ENCODE assay signal across 18 mouse cellular contexts in the genomic region with DNA sequence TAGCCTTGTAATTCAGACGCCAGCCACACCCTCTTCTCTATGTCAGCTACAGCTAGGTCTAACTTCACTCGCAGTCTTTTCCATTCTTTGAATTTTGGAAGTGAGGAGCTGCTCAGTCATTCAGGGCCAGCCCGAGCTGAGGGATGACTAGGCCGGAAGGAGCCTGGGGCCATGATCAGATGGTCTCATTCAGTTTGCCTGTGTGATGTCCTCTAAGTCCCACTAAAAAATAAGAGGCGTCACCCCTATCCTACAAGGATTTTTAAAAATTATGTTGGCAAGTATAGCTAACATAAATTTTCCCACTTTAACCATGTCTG. TPM values are rescaled to one million over a fixed set of nuclear protein-coding genes. Genes with fewer than 3 reads are reported as not detected.
DNase-seq lines count a peak whose midpoint lies in the region; ATAC-seq and TF ChIP-seq lines count a peak whose summit lies in the region.
"Had no signal": no experiment of that assay in that cellular context is flagged by ENCODE, and none has a peak within 500 bp of the region (broad histone marks: within the 10 kb centered on the region; RNA-seq: fewer than 3 reads in every experiment).

No protein-coding gene starts in this region.

- H3K9ac ChIP-seq in forebrain, embryonic 16.5 days (replicated peaks; ENCODE audit: low read depth, low read length): peak overlapping the region; percentile 4; the same call in 1 of the 2 replicates
- H3K9ac ChIP-seq in hindbrain, postnatal 0 days (replicated peaks; ENCODE audit: low read length): peak overlapping the region; percentile 21; the same call in 1 of the 2 replicates
- H3K9ac ChIP-seq in neural tube, embryonic 12.5 days: no peak overlapping the region

- H3K27ac ChIP-seq in forebrain, embryonic 16.5 days (ENCODE audit: low read length): peak overlapping the region; percentile 91
- H3K27ac ChIP-seq in hindbrain, postnatal 0 days: peak overlapping the region; percentile 81
- peak overlapping the region; percentile 57 for H3K27ac ChIP-seq in neural tube, embryonic 12.5 days
- H3K27ac ChIP-seq: stomach, postnatal 0 days had no signal

- H3K4me1 ChIP-seq in forebrain, embryonic 16.5 days (replicated peaks; ENCODE audit: control insufficient read depth, insufficient read depth, low read length): peaks cover 51% of the 10 kb centered on the region
- H3K4me1 ChIP-seq in hindbrain, postnatal 0 days (ENCODE audit: insufficient read depth, low read length): peaks cover 18% of the 10 kb centered on the region
- H3K4me1 ChIP-seq in neural tube, embryonic 12.5 days: peaks cover 45% of the 10 kb centered on the region
- H3K4me1 ChIP-seq: megakaryocyte, embryonic 14.5 days had no signal

- no peaks in the 10 kb centered on the region for H3K9me3 ChIP-seq in forebrain, embryonic 16.5 days (ENCODE audit: control insufficient read depth, low read length)
- H3K9me3 ChIP-seq in hindbrain, postnatal 0 days (ENCODE audit: low read length): no peaks in the 10 kb centered on the region
- no peaks in the 10 kb centered on the region for H3K9me3 ChIP-seq in neural tube, embryonic 12.5 days

- 43% methylated on average over 5 of the region's 5 CpGs for WGBS in forebrain, embryonic 16.5 days
- WGBS in hindbrain, postnatal 0 days: 23% methylated on average over 5 of the region's 5 CpGs
- 46% methylated on average over 5 of the region's 5 CpGs for WGBS in neural tube, embryonic 12.5 days

- TF ChIP-seq CTCF in hindbrain, postnatal 0 days (IDR thresholded peaks at IDR 0.05; ENCODE audit: low read depth): no peak

- peak overlapping the region; percentile 34; the same call in 1 of the 2 replicates for H3K4me2 ChIP-seq in forebrain, embryonic 16.5 days (ENCODE audit: low read length)
- no peak overlapping the region for H3K4me2 ChIP-seq in hindbrain, postnatal 0 days (ENCODE audit: low read depth, low read length)
- peak overlapping the region; percentile 35 for H3K4me2 ChIP-seq in neural tube, embryonic 12.5 days (replicated peaks)
- H3K4me2 ChIP-seq: liver, embryonic 11.5 days had no signal

- H3K4me3 ChIP-seq in forebrain, embryonic 16.5 days (replicated peaks; ENCODE audit: low read length): no peak overlapping the region
- no peak overlapping the region for H3K4me3 ChIP-seq in hindbrain, postnatal 0 days (ENCODE audit: low read length)
- H3K4me3 ChIP-seq in neural tube, embryonic 12.5 days: no peak overlapping the region
- H3K4me3 ChIP-seq: megakaryocyte, embryonic 14.5 days had no signal

- H3K27me3 ChIP-seq in forebrain, embryonic 16.5 days (replicated peaks; ENCODE audit: control insufficient read depth, insufficient read depth, low read length): no peaks in the 10 kb centered on the region
- no peaks in the 10 kb centered on the region for H3K27me3 ChIP-seq in hindbrain, postnatal 0 days (ENCODE audit: insufficient read depth, low read length)
- H3K27me3 ChIP-seq in neural tube, embryonic 12.5 days (replicated peaks): no peaks in the 10 kb centered on the region

- no peak for ATAC-seq in forebrain, embryonic 16.5 days
- ATAC-seq in hindbrain, postnatal 0 days: peak; percentile 45; the same call in 1 of the 2 replicates
- ATAC-seq in neural tube, embryonic 12.5 days (ENCODE audit: low FRiP score, low read depth): peak; percentile 59
- no peak for ATAC-seq in monocyte, adult 5-6 weeks (replicated peaks; ENCODE audit: insufficient number of reproducible peaks, low FRiP score, low TSS enrichment, poor library complexity, severe bottlenecking)
- ATAC-seq in granulocyte monocyte progenitor cell, adult 5-6 weeks (replicated peaks; ENCODE audit: poor library complexity, severe bottlenecking): no peak
- ATAC-seq: intestine, embryonic 16.5 days had no signal

- DNase-seq in embryo, embryonic 11 days: peak; percentile 17
- no peak for DNase-seq in embryo, embryonic 10 days (ENCODE audit: low spot score)
- DNase-seq in hindbrain, postnatal 0 days (ENCODE audit: low spot score): no peak
- DNase-seq in gastrocnemius, adult 8-10 months (ENCODE audit: low spot score in 2 of 2): no peak
- DNase-seq: cerebellum, adult 9-11 months; gastrocnemius, postnatal 14 days; kidney, postnatal 10 days; lung, postnatal 10 days; thymus, postnatal 25 days had no signal

- H3K36me3 ChIP-seq in forebrain, embryonic 16.5 days (ENCODE audit: control insufficient read depth, insufficient read depth): no peaks in the 10 kb centered on the region; the same call in 1 of the 2 replicates
- no peaks in the 10 kb centered on the region for H3K36me3 ChIP-seq in hindbrain, postnatal 0 days (ENCODE audit: insufficient read depth, low read length)
- peaks cover 10% of the 10 kb centered on the region; the same call in 1 of the 2 replicates for H3K36me3 ChIP-seq in neural tube, embryonic 12.5 days

RNA-seq across cellular contexts. Expression of a gene that starts 51.0 kb away (rescaled TPM):
- 98.6 and 118 TPM in 2 replicates for polyA plus RNA-seq in forebrain, embryonic 16.5 days (2015; fragmentation: Nextera tagmentation; extraction: Ambion mirVana)
- 51.7 and 55.8 TPM in 2 replicates for total RNA-seq in hindbrain, postnatal 0 days (2014; rRNA removed)
- 134 and 137 TPM in 2 replicates for polyA plus RNA-seq in hindbrain, postnatal 0 days (2015; fragmentation: Nextera tagmentation; extraction: Ambion mirVana)
- 79.8 and 80.1 TPM in 2 replicates for polyA plus RNA-seq in neural tube, embryonic 12.5 days (2016; fragmentation: Nextera tagmentation; extraction: Ambion mirVana)
- 100 to 1,000 TPM in 1 of 4 experiments, 10 to 100 TPM in 3; 88.7 to 101 (median 92.6) TPM for total RNA-seq in gastrocnemius, adult 8-10 months (2022)
- 5.0 TPM in 1 of 3 replicates, not detected in the others for total RNA-seq in monocyte, adult 5-6 weeks (2017)
- total RNA-seq in granulocyte monocyte progenitor cell, adult 5-6 weeks (2014; fragmentation: Nextera tagmentation): not detected in 2 replicates
- not detected in 2 replicates for total RNA-seq in granulocyte monocyte progenitor cell, adult 5-6 weeks (2017)

RNA-seq across cellular contexts. Expression of a gene that starts 52.1 kb away (rescaled TPM):
- polyA plus RNA-seq in forebrain, embryonic 16.5 days (2015; fragmentation: Nextera tagmentation; extraction: Ambion mirVana): 274 and 278 TPM in 2 replicates
- total RNA-seq in hindbrain, postnatal 0 days (2014; rRNA removed): 261 and 286 TPM in 2 replicates
- 120 and 148 TPM in 2 replicates for polyA plus RNA-seq in hindbrain, postnatal 0 days (2015; fragmentation: Nextera tagmentation; extraction: Ambion mirVana)
- 138 and 150 TPM in 2 replicates for polyA plus RNA-seq in neural tube, embryonic 12.5 days (2016; fragmentation: Nextera tagmentation; extraction: Ambion mirVana)
- total RNA-seq in gastrocnemius, adult 8-10 months (2022): 1 to 10 TPM in 3 of 4 experiments, under 1 TPM in 1; 0.97 to 1.6 (median 1.4) TPM
- 0.19 to 1.4 TPM (median 0.21 TPM) in 3 replicates for total RNA-seq in monocyte, adult 5-6 weeks (2017)
- total RNA-seq in granulocyte monocyte progenitor cell, adult 5-6 weeks (2014; fragmentation: Nextera tagmentation): not detected in 2 replicates
- not detected in 2 replicates for total RNA-seq in granulocyte monocyte progenitor cell, adult 5-6 weeks (2017)
- total RNA-seq: neutrophil, adult 5-6 weeks had no signal

Comparison
In these comparisons a context has a peak if more than half of its experiments do, and no peak if none do; other contexts are left out.
1. ATAC-seq: peak in hindbrain, postnatal 0 days (single experiment) and neural tube, embryonic 12.5 days (single experiment); none in forebrain, embryonic 16.5 days (single experiment), monocyte, adult 5-6 weeks (single experiment) and granulocyte monocyte progenitor cell, adult 5-6 weeks (single experiment).
2. RNA of a gene that starts 52.1 kb away (total RNA-seq): 261 to 286 TPM in hindbrain, postnatal 0 days; 0.97 to 1.6 TPM in gastrocnemius, adult 8-10 months, 0.19 to 1.4 TPM in monocyte, adult 5-6 weeks and not detected in granulocyte monocyte progenitor cell, adult 5-6 weeks; every median in the first group is over 100 times any median in the second.
3. Peak in every context shown above with its lines, with median percentiles within 50 percentile points of each other: H3K27ac ChIP-seq.